Mouse (Mus musculus): ENCODE measurements around the gene Rngtt.
"Not testable (repeated sequence)": the region's sequence is repeated elsewhere in the genome, so short reads cannot be mapped to it uniquely, and the experiment has no call there.

The Rngtt gene

GRCm38 (mm10) chr4:33310840-33311437, 828 bp downstream of the Rngtt start:
- DNase-seq (ENCODE audit: low spot score), result no peak

DNA sequence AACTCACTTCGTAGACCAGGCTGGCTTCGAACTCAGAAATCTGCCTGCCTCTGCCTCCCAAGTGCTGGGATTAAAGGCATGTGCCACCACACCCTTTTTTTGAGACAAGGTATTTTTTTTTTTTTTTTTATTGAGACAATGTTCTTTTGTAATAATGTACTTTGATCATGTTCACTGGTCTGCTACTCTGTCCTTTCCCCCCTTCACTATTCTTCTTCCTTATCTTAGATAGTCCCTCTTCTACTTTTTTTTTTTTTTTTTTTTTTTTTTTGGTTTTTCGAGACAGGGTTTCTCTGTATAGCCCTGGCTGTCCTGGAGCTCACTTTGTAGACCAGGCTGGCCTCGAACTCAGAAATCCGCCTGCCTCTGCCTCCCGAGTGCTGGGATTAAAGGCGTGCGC, 4.0 kb downstream of the Rngtt start:
- not testable (repeated sequence) for DNase-seq (ENCODE audit: low spot score)

DNA sequence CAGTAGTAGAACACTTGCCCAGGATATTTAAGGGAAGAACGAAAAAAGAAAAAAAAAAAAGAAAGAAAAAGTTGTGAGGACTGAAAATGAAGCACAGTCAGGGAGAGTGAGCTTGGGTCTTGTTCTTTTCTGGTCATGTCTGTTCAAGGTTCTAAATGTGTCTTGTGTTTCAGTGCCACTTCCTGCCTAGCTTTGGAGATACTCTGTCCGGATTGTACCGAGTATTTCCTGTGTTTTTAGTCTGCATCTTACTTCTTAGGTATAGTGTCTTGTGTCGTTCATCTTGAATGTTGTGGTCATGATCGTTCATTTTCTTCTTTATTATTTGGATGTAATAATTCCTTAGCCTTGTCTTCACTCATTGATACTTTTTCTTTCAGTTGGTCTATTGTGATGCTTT, 5.7 kb downstream of the Rngtt start:
- no peak for DNase-seq (ENCODE audit: low spot score)

DNA sequence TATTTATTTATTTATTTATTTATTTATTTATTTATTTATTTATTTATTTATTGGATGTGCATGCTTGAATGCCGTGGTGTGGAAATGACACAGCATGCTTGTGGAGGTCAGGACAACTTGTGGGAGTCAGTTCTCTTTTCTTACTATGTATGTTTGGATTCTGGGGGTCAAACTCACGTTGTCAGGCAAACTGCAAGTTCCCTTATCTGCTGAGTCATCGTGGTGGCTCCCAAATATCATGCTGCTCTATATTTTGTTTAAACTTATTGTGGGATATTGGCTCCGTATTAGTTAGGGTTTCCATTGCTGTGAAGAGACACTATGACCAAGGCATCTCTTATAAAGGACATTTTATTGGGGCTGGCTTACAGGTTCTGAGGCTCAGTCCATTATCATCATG, 21.0 kb downstream of the Rngtt start:
- DNase-seq (ENCODE audit: low spot score), result no peak

GRCm38 (mm10) chr4:33332956-33333455, 22.9 kb downstream of the Rngtt start:
- DNase-seq (ENCODE audit: low spot score), result no peak

DNA sequence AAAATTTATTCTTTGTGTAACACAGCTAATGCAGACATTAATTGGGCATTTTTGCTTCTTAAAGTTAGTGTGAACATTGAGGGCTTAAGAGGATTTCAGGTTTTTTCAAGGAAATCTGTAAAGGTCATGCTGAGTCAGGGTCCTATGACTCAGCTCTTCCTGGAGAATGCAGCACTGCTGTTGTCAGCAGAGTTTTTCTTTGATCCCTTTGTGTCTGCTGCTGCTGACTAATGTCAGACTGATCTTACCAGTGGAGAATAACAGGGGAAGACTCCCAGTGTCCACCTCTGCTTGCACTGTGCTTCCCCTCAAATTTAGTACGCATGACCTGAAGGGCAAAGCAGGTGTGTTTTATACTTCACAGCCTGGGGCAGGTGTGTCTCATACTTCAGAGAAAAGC, 27.9 kb downstream of the Rngtt start:
- no peak for DNase-seq (ENCODE audit: low spot score)

DNA sequence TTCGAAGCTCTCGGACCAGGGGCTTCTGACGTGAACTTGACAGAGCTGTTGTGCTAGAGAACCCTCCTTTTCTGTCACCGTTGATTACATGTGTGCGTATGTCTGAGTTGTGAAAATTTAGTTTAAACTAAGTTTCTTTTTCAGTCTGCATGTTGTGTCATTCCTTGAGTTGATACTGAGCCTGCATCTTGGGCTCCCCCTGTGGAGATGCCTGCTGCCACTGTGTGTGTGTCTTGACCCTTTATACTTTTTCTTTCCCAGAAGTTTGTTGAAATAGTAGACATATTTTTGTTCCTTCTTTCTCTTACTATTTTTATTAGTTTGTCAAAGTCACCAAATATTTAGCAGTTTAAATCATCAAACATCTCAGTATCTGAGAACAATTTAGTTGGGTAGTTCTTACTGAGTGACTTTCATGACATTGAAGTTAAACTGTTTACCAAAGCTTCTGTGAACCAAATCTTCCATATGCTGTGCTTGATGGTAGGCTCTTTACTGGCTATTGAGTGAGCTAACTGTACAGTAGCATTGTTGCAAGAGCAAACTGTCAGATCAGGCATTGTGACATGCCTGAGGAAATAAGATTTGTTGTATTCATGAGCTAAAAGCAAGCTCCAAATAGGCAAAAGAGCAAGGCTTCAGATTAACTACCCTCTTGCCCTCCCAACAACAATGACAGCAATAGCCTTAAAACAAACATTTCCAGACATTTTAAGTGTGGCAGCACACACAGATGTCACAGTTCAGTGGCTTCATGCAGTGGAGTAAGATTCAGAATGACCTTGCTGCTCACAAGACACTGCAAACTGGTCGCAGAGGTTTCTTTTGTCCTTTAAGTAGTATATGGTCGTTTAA, 33.0 kb downstream of the Rngtt start:
- no peak for DNase-seq (ENCODE audit: low spot score)

DNA sequence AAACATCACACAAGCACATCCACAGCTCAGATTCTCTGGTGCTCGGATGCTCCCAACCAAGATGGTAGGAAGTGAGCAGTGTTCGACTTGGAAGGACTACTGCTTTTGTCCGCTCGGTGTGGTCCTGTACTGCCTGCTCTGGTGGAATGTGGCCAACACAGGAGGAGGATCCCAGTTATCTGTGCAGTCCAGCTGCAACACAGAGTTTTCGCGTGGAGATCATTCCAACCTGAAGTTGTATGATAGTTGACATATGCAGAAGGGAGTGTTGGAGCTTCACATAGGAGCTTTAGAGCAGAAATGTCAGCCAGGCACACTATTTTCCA, 33.6 kb downstream of the Rngtt start:
- no peak for DNase-seq (ENCODE audit: low spot score)

DNA sequence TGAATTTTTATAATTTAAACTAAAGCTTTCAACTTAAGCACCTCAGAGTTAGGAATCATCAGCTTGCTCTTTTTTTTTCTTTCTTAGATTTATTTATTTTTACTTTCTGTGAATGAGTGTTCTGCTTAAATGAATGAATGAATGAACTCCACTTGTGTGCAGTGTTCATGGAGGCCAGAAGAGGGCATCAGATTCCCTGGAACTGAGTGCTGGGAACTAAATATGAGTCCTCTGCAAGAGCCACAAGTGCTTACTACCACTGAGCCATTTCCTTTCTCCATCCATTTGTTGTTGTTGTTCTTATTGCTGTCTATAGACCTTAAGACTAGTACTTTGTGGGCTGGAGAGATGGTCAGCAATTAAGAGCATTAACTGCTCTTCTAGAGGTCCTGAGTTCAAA, 53.3 kb downstream of the Rngtt start:
- no peak for DNase-seq (ENCODE audit: low spot score)

DNA sequence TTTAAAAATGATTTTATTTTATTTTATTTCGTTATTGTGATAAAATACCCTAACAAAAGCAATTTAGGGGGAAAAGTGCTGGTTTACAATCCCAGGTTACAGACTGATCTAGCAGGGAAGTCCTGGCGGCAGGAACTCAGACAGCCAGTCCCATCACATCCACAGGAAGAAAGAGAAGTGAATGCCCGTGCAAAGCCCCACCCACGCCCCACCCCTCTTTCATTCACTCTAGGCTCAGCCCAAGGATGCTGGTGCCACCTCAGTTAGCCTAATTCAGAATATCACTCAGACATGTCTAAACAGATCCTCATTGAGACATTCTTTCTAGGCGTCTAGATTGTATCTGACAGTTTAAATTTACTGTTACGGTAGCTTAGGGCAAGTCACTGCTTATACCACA, 64.8 kb downstream of the Rngtt start:
- DNase-seq (ENCODE audit: low spot score), result no peak

DNA sequence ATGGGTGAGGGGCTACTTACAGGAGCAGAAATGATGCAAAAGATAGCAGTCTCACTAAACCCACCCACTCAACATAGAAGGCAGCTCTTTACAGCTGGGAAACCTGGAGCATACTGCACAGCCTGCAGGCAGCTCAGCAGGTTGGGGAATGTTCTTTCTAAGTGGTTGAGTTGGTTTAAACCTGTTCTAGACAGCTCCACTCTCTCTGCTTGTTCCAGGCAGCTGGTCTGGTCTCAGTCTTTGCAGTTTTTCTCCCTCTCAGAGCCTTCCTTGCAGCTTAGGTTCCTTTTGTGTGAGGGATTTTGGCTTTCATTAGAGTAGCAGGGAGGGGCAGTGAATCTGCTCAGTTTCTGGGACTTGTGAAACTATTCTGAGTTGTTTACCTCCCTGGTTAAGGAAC, 67.5 kb downstream of the Rngtt start:
- DNase-seq (ENCODE audit: low spot score), result no peak

DNA sequence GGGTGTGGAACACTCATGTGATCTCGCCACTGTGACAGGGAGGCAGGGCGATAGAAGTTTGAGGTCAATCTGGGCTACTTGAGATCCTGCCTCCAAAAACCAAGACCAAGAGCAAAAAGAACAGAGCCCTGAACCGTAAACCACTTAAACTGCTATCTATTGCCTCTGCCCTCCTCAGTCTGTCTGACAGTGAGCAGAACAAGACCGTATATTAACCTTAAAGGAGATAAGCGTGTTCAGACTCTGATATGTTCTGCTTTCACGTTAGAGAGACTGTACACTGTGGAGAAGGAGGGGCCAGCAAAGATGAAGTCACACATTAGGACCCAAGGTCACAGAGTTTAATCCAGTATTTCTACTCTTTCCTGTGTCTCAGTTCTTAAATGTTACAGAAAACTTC, 68.8 kb downstream of the Rngtt start:
- DNase-seq (ENCODE audit: low spot score), result no peak

DNA sequence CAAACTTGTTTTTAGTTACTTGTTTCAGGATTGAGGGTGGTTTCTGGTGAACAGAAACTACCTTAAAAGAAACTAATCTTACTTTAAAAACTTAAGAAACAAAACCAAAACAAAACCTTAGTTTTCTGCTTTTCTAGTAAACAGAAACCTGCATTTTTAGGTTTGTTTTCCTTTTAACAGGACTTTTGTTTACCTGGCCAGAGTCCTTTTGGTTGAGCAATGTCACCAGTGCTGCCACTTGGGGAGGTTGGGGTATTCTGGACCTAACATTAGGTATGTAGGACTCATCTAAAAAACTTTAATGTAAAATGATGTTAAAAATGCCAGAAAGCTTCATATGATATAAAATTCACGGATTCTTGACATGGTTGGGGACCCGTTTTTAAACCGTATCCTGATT, 78.8 kb downstream of the Rngtt start:
- DNase-seq (ENCODE audit: low spot score), result no peak

GRCm38 (mm10) chr4:33390660-33391059, 80.5 kb downstream of the Rngtt start:
- no peak for DNase-seq (ENCODE audit: low spot score)

DNA sequence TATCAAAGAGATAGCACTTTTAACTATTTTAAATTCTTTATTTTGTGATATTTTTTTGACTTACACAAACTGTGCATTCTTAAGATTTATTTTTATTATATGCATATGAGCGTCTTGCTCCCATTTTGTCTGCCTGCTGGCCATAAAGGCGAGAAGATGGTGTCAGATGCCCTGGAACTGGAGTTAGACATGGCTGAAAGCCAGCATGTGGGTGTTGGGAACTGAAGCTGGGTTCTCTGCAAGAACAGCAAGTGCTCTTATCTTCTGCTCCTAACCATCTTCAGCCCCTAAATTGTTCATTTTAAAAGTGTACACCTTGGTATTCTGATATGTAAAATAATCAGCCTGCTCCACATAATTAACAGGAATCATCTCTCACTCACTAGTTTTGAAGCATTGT, 83.3 kb downstream of the Rngtt start:
- no peak for DNase-seq (ENCODE audit: low spot score)

- peak; percentile 26 for DNase-seq (ENCODE audit: low spot score)
Observed at GRCm38 (mm10) chr4:33396222-33397176, 86.4 kb downstream of the Rngtt start.

DNA sequence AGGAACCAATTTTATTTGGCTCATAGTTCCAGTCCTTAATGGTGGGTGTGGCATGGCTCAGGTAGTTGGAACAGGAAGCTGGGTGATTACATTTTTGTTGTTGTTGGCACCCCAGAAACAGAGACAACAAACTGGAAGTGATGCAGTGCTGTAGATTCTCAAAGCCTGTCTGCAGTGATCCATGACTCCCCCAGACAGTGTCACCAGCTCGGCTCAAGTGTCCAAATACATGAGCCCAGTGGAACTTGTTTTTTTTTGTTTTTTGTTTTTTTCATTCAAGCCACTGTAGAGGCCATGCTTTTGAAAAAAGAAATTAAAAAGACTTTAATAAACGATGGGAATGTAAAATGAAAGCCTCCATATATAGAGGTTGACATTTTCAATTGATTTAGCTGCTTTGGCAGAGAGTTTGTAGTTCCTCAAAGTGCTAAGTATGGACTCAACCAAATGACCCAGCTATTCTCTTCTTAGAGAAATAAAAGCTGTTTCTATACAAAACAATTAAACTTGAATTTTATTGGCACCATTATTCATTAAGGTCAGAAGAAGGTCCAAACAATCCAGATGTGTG, 95.7 kb downstream of the Rngtt start:
- DNase-seq (ENCODE audit: low spot score), result no peak

- no peak for DNase-seq (ENCODE audit: low spot score)
Observed at GRCm38 (mm10) chr4:33413791-33414190, 103.7 kb downstream of the Rngtt start.

DNA sequence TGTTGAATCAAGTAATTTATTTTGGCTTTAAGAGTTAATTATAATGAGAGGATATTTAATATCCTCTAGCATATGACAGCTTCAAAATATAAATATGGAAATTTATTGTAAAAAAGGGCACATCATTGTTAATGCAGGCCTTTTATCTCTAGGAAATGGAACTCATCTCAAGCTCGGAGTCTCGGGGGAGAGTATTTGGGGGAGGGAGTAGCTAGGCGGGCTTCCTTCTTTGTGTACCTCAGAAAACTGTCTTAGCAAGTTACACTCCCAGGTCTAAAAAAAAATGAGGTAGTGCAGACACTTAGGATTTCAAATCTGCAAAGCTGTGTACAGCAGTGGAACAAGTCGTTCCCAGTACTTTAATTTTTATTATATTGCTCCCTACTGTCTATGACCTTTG, 104.7 kb downstream of the Rngtt start:
- no peak for DNase-seq (ENCODE audit: low spot score)

DNA sequence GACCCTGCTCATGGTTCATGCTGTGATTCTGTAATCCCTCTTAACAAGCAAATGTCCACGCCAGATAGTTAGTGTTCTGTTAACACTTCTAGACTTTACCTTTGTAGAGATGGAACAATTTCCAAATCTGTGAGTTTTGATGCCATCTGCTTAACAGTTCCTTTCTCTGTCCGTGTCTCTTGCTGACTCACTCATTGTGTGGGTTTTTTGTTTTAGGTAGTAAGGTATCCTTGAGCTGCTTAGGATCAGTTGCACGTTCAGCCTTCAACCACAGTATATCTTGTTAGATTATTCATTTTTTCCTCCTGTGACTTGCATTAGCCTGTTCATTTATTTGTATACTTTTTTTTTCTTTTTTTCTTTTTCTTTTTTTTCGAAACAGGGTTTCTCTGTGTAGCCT, 107.3 kb downstream of the Rngtt start:
- no peak for DNase-seq (ENCODE audit: low spot score)

DNA sequence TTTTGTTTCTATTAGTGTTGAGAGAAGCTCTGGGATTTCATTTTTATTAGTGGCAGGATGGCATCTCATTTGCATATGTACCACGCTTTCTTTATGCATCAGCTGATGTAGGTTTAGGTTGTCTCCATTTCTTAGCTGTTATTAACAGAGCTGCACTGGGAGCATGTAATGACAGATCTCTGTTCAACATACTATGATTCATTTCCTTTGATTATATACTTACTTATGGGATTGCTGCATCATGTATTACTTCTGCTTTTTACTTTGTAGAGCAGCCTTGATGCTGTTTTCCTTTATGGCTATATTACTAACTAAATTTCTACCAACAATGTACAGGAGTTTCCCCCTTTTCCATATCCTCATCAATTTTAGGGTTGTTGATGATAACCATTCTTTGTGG, 109.5 kb downstream of the Rngtt start:
- no peak for DNase-seq (ENCODE audit: low spot score)

DNA sequence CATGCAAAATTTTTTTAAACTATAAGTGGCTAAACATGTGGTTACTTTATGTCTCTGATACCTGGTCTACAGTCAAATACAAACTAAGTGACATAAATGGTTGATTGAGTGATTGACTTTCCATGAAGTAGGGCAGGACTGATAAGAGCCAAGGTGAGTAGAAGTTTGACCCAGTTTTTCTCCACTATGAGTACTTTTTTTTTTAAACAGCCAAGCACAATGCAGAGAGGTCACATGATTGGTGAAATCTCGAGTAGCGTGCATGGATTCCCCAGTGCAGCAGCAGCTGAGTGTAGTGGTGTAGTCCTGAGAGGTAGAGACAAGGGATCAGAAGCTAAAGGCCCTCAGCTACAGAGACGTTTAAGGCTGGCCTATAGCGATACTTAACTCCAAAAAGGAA, 118.7 kb downstream of the Rngtt start:
- DNase-seq (ENCODE audit: low spot score), result no peak
